Mouse (Mus musculus) left cerebral cortex, adult 2 months (tissue): ENCODE results near the gene Kcnj14. TPM values are rescaled to one million over a fixed set of nuclear protein-coding genes. Genes with fewer than 3 reads are reported as not detected.

ENCODE experiments used
- DNase-seq, 2 experiments: peaks; one replicate each; pipeline ENCODE4 v3.0.0; 2021 to 2022; ENCODE audit warnings: low spot score in 2 of 2, mixed read lengths in 1 of 2; ENCODE audit errors: extremely low spot score in 1 of 2
- H3K27ac ChIP-seq: fragments of 200-600 bp; 2 replicates; pipeline ENCODE4 v1.8.1; 2022
- H3K4me3 ChIP-seq: fragments of 200-600 bp; 2 replicates; pipeline ENCODE4 v1.8.1; 2022
- CTCF ChIP-seq: fragments of 200-600 bp; IDR thresholded peaks from 2 replicates; pipeline ENCODE4 v1.8.1; 2022; ENCODE audit warnings: antibody characterized with exemption, mild to moderate bottlenecking, moderate library complexity
- intact Hi-C: fragments of 180-260 bp; cut with DNase I; formaldehyde crosslinking; loops from one replicate; pipeline ENCODE4 v1.15.1; 2025
- total RNA-seq, 2 experiments: library from RNA; stranded (reverse); gene quantifications; 2 replicates each; pipeline ENCODE4 v1.2.3; 2021

Kcnj14 gene
- total RNA-seq, 2 experiments from 2014 or later: 2.3 to 2.5 TPM

DNA sequence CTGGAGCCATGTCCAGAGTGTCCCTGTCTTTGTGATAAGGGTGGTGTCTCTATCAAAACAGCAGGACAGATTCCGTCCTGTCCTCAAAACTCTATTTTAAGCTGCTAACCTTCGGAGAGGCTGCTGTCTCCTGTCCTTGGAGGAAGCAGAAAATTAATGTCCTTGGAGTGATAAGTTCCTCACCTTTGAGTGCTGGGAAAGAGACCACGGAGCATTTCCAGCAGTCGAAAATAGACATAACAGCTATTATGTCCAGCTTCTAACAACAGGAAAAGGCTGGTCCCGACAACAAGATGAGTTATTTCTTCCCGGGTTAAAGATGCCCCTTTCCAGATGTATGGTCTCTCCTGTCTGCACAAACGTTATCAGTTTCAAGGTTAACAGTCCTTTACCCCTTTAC, 49.3 kb downstream of the Kcnj14 start:
- TF ChIP-seq CTCF: no peak
- Histone ChIP-seq H3K4me3 (no peak overlapping the region), H3K27ac (no peak overlapping the region)
- no peak for DNase-seq
- intact Hi-C loops: no loop called here

- intact Hi-C loops: no loop called here
- H3K4me3 ChIP-seq: no peak overlapping the region
- DNase-seq: no peak
Observed at GRCm38 (mm10) chr7:45771101-45771500, 53.5 kb downstream of the Kcnj14 start.

DNA sequence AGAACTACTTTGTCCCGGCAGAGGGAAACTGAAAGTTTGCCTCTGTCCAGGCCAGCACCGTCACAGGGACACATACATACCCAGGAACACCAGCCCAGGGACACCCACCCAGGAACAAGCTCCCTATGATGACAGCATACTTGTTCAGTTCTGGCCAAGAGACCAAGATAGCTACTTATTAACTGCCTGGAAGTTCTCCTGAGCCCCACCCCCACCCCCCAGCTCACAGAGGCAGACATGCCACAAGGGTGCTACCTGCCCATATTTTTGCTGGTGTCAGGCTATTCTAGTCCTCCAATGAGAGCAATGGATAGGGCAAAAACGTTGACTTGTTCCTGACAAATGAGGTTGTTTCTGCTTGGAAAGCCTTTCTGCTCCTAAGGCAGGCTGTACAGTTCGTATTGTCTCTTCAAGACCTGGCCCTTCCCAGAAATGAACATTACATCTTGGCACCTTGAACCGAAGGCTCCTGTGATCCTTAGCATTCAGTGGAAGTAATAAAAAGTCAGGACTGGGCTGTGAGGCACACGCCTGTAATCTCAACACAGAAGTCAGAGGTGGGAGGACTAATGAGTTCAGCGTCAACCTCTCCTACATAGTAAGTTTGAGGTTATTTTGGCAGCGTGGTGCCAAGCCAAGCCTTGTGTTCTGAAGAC, 54.0 kb downstream of the Kcnj14 start:
- Histone ChIP-seq H3K27ac (no peak overlapping the region), H3K4me3 (no peak overlapping the region)
- no peak for TF ChIP-seq CTCF
- DNase-seq: no peak
- intact Hi-C loops: no loop called here

More at GRCm38 (mm10) chr7:45771101-45771500, 53.5 kb downstream of the Kcnj14 start:
- no peak overlapping the region for H3K27ac ChIP-seq
- no peak for TF ChIP-seq CTCF

DNA sequence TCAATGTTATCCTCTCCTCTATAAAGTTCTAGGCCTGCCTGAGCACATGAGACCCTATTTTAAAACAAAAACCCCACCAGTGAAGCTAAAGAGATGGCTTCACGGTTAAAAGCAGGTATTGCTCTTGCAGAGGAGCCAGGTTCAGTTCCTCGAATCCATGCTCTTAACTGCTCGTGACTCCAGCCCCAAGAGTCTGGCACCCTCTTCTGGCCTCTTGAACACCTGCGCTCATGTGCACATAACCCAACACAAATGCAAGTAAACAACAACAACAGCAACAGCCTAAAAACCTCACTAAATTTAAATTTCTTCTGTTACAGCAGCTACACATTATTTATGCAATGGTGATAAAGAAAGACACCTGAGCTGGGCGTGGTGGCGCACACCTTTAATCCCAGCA, 57.1 kb downstream of the Kcnj14 start:
- DNase-seq: no peak
- Histone ChIP-seq H3K4me3 (no peak overlapping the region), H3K27ac (no peak overlapping the region)
- intact Hi-C loops: no loop called here
- no peak; the same call in 1 of the 2 replicates for TF ChIP-seq CTCF

DNA sequence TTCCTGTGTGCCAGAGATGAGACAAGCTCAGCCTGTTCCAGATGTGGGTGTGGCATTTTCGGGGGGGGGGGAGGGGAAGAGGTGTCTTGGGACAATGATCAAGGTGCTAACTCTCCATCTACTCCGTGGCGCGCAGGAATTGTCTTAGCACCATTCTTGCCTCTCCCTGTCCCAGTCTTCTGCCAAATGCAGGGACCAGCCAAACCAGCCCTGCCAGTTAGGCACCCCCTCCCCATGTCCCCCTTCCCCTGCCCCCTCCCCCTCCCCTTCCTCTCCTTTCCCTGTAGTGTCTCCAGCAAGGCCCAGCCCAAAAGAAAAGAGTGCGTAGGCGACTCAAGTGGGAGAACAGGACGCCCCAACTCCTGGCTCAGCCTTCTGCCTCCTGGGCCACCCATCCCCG, 57.8 kb downstream of the Kcnj14 start:
- Histone ChIP-seq H3K4me3 (no peak overlapping the region), H3K27ac (no peak overlapping the region)
- DNase-seq: no peak
- intact Hi-C loops: no loop called here
- no peak for TF ChIP-seq CTCF

Other genes with a start within 250 kb of the Kcnj14 start
- not detected for gene Fgf21, start 209.3 kb downstream of the Kcnj14 start, total RNA-seq
- gene Fut1, start 207.5 kb downstream of the Kcnj14 start, total RNA-seq: not detected
- gene Izumo1, start 203.0 kb downstream of the Kcnj14 start, total RNA-seq: under 1 TPM in 1 of 2 experiments, not detected in 1; 0.34 TPM
- gene Rasip1, start 197.3 kb downstream of the Kcnj14 start, total RNA-seq: 1 to 10 TPM; 6.1 to 8.0 TPM
- gene Mamstr, start 184.8 kb downstream of the Kcnj14 start, total RNA-seq: 1 to 10 TPM; 3.5 to 3.9 TPM
- gene Fut2, start 158.4 kb downstream of the Kcnj14 start, total RNA-seq: under 1 TPM in 1 of 2 experiments, not detected in 1; 0.11 TPM
- 1 to 10 TPM; 6.4 to 6.9 TPM for gene Ntn5, start 140.8 kb downstream of the Kcnj14 start, total RNA-seq
- gene Sec1, start 130.4 kb downstream of the Kcnj14 start, total RNA-seq: 1 to 10 TPM; 1.1 to 1.2 TPM
- 100 to 1,000 TPM; 211 to 244 TPM for gene Car11, start 124.9 kb downstream of the Kcnj14 start, total RNA-seq
- gene Dbp, start 119.7 kb downstream of the Kcnj14 start, total RNA-seq: 100 to 1,000 TPM in 1 of 2 experiments, 10 to 100 TPM in 1; 60.3 to 104 TPM
- 100 to 1,000 TPM; 318 to 325 TPM for gene Rpl18, start 109.3 kb downstream of the Kcnj14 start, total RNA-seq
- gene Sphk2, start 106.8 kb downstream of the Kcnj14 start, total RNA-seq: 10 to 100 TPM; 30.8 to 34.4 TPM
- gene Fam83e, start 103.6 kb downstream of the Kcnj14 start, total RNA-seq: under 1 TPM; 0.37 to 0.41 TPM
- gene Spaca4, start 99.0 kb downstream of the Kcnj14 start, total RNA-seq: not detected
- 100 to 1,000 TPM; 258 to 279 TPM for gene Lmtk3, start 41.0 kb downstream of the Kcnj14 start, total RNA-seq
- 10 to 100 TPM; 11.3 to 13.6 TPM for gene Sult2b1, start 40.1 kb downstream of the Kcnj14 start, total RNA-seq
- 100 to 1,000 TPM; 172 to 185 TPM for gene Cyth2, start 10.2 kb downstream of the Kcnj14 start, total RNA-seq
- gene Grwd1, start 6.2 kb upstream of the Kcnj14 start, total RNA-seq: 10 to 100 TPM; 17.9 to 22.1 TPM
- gene Kdelr1, start 48.0 kb upstream of the Kcnj14 start, total RNA-seq: 10 to 100 TPM; 67.4 to 75.4 TPM
- gene Grin2d, start 53.6 kb upstream of the Kcnj14 start, total RNA-seq: 10 to 100 TPM; 13.4 to 14.7 TPM
- gene Syngr4, start 71.9 kb upstream of the Kcnj14 start, total RNA-seq: not detected
- gene Tmem143, start 72.2 kb upstream of the Kcnj14 start, total RNA-seq: 10 to 100 TPM; 21.8 to 22.3 TPM
- gene Emp3, start 96.6 kb upstream of the Kcnj14 start, total RNA-seq: 1 to 10 TPM; 3.1 to 8.7 TPM
- gene Ccdc114, start 99.3 kb upstream of the Kcnj14 start, total RNA-seq: 1 to 10 TPM; 2.3 TPM
- 1 to 10 TPM; 1.4 to 2.1 TPM for gene Abcc6, start 205.5 kb upstream of the Kcnj14 start, total RNA-seq
- 100 to 1,000 TPM; 102 to 105 TPM for gene Nomo1, start 208.9 kb upstream of the Kcnj14 start, total RNA-seq